Mouse (Mus musculus) megakaryocyte, adult 5-6 weeks (primary cell): ENCODE measurements at regions not wholly inside any gene's neighbourhood (a gene's known extent, or its start where the extent isn't known, plus 50 kb on each side); places are given as distances from the start of the nearest gene placed in this dataset.

Experiments used
- ATAC-seq: 2 replicates; pipeline ENCODE4 v1.8.0; 2016; ENCODE audit warnings: mild to moderate bottlenecking, inconsistent platforms; ENCODE audit not compliant: poor library complexity, severe bottlenecking

DNA sequence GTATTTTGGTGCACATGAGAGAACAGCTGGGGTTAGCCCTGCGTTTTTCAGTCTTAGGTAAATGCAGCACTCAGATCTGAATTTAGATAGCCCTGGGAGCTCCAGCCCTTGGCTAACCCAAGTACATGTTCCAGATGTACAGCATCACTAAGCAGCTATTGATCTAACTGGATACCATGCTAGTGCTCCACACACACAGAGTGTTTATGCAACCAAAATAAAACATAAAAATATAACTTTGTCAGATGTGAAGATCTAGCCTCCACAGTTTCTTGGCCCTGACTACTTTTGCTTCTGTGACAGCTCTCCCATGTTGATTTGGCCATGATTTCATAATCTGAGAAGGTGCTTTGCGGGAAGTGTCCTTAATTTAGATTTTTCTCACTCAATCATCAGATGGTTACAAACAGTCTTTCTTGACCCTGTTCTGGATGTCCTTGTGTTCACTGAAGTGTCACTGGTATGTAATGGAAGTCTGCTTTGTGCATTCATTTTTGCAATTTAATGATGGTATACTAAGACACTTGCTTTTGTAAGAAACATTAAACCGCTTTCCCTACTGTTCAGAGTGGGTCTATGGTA is 672.8 kb downstream of the Fat4 start:
- ATAC-seq = no peak

DNA sequence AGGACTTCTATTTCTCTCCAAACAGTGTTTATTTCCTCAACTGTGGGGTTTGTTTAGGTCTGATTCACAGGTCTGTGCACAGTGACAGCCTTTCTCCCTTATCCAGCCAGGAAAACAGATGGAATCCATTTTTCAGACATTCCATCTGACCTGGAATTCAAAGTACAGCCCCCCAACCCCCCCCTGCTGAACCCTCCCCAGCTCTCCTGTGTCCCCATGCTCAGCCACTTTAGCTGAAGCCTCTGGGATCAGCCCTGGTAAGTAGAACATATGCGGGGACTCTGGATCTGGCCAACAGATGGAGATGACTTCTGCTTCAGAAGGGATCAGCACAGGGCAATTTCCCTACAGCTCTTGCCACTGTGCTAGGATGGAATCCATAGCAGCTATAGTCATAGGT is 674.2 kb downstream of the Fat4 start:
- no peak for ATAC-seq

DNA sequence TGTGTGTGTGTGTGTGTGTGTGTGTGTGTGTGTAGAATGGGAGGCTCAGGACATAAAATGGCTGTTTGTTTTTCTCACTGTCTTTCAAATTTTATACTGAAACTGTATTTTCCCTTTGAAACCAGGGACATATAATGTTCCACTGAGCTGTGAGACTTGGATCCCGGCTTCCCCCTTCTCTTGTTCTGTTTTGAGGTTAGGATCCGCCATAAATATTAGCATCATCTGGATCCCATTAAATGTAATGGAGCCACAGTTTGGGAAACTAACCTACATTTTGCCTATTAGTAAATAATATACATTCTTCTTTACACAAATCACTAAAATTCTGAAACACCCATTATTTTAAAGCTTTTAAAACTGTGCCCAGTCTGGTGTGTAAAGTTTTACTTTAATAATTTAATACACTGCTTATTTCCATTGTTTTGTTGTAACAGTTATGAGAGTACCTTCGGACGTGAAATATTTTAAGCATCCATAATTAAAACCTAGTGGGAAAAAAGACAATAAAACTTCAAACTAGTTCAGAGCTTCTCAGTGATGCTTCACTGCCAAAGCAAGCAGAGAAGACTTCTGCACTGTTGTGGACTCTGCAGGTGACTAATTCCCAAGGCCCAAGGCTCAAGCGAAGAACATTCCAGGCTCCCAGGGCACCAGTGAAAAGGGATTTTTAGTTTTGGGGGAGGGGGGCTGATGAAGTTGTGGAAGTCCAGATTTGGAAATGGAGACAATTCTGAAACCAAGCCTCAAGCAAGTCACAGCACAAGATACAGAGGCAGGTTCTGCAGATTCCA is 684.9 kb downstream of the Fat4 start:
- ATAC-seq = no peak

DNA sequence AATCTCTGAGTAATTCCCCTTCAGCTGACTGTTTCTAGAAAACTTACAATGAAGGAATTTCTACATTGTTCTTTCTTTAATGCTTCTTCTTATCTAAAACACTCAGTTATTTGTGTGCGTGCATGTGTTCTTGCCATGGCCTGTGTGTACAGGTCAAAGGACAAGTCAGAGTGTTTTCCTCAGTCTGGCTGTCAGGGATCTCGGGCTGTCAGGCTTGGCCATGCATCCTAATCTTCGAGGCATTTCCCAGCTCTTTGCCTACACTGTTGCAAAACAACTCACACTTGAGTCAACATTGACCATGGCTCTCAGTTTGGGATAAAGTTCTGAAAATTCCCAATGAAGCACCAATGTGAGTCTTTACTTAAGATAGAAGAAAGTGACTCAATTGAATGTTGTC is 688.5 kb downstream of the Fat4 start:
- ATAC-seq = no peak

DNA sequence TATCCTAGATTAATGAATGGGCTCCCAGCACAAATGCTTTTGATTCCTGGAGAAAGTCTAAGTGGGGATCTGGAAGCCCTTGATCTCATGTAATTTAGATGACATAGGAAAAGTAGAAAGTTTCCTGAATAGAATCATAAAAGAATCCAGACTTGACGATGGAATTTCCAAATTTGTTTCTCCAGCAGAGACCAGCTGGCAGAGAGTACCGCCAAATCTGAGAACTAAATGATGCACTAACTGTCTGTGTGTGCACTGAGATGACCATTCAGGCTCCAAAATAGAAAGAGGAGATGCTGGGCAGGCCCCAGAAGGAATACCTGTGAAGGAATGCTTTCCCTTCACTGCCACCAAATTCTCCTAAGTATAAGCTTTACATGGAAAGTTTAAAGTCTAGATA is 704.6 kb downstream of the Fat4 start:
- ATAC-seq = no peak

DNA sequence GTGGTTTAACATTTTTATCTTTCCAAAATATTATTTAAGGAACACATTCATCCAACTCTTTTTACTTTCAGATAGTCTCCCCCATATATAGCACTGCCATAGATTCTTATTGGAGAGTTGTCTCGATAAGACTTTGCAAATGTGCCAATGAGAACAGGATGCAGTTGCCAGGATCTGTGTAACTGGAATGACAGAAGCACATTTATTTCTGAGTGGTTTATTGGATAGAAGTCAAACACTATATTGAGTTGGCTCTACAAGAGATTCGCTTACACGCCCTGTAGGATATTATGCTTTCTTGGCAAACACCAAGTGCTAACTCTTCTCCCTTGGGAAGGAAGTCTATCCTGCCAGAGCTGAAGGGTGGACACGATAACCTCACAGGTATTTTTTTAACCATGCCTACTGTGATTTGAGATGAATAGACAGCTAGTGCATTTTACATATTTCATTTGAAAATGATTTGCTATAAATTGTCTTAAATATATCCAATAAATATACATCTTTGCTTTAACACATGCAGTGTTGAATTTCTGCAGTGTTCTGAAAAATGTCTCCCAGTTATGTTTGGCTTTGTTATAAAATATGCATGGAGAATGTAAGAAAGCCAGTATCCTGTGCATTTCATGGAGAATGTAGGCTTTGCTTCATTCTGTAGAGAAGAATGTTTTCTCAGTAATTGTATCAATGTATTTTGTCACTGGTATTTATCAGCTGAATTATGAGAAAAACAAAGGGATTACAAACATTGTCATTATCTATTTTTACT is 705.8 kb downstream of the Fat4 start:
- ATAC-seq = no peak

DNA sequence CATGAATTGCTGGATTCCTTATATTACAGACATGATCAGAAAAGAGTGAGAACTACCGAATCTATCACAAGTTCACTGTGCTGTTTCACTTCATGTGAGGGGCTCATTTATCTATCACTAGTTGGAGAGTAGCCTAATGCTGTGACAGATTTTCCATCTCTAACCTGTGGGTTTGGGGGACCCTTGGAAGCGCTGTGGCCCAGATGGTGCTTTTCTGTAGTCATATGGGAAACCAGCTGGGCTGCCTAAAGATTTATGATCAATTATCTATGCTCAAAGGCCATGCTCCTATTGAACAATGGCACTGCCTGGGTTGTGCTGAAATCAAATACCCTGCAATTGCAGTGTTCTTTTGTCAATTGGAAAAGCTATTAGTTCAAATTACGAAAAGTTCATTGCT is 723.2 kb downstream of the Fat4 start:
- ATAC-seq = no peak

DNA sequence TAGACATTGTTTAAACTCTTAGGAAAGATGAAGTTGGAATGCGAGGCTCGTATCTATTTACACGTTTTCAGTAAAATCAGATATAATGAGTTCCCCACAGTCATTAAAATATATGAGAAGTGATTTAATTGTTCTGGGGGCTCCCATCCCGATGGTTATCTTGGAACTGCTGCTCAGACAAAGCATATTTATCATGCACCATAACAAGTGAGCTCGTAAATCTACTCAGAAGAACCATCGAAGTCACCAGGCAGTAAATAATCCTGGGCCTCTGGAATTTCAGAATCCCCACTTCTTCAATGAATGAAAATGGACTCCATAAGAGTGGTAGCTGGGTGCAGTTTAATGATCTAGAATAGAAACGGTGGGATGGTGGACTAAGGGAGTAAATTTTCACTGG is 725.7 kb downstream of the Fat4 start:
- ATAC-seq = no peak

DNA sequence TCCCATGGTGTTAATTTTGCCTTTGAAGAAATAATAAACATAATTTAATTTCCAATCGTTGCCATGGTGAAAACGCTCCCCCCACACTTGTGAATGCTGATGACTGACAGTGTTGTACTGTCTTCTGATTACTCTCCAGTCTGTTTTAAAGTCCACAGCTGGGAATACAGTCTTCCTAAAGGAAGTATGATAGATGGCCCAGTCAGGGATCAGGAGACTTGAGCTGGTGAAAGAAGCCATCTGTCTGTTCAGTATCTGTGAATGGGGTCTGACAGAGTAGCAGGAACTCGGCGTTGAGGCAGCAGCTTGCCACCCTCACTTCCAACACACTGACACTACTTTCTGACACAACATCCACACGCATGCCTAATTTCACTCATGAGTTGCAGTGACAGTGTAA is 751.2 kb downstream of the Fat4 start:
- ATAC-seq = no peak

DNA sequence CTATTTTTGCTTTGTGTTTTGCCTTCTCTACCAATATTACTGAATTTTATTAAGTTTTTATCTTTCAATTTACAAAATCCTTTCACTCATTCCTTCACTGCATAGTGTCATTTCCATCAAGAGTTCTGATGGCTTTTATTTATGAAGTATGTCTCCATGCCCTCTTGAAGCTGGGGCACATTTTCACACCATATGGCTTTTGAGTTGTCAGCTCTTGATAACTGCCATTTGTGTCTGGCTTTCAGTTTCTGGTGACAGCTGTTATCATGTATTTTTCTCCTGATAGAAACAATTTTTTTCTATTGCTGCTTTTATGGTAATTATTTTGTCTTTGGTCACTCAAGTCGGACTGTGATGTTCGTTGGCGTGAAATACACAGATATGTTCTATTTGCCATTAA is 756.5 kb downstream of the Fat4 start:
- no peak for ATAC-seq

DNA sequence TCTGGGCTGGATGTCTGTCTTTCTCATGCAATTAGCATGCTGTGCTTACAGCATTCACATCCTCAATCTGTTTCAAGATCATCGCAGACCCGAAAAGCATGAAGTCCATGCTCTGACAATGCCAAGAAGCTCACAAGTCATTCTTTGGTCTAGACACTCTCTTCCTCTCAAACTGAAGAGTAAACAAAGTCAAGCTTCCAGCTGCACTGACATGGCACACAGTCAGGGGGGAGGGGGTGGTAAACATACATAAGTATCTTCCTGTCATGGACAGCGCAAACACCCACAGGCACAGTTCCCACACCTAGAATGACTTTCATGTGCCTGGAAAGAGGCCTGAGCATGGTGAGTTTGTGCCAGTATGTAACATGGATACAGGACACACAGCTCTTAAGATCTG is 780.1 kb downstream of the Fat4 start:
- ATAC-seq = no peak

DNA sequence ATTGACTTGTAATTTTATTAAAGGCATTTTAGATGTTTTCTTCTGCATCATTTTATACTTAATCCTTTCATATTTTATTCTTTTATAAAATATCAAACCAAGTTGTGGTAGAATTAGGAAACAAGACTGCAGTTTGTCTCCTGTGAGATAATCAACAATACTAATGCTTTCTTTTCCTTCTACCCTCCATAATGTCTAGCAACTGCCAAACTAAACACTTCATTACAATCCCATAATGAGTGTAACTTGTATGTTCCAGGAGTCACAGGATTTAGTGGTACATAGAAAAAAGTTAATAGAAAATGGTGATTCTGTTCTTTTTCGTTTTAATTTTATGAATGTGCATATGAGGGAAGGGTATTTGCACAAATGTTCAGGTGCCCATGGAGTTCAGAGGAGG is 782.4 kb downstream of the Fat4 start:
- no peak for ATAC-seq

DNA sequence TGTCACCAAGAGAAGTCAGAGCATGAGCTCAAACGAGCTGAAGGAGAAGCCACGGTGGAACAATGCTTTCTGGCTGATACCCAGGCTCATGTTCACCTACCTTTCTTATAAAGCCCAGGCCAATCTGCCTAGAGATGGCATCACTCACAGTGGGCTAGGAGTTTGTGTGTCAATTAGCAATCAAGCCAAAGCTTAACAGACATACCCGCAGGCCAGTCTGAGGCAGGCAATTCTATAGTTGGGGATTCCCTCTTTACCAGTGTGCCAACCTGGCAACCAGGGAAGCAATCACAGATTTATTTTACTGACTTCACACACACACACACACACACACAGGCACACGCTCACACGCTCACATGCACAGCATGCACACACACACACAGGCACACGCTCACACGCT is 787.3 kb downstream of the Fat4 start:
- no peak for ATAC-seq

DNA sequence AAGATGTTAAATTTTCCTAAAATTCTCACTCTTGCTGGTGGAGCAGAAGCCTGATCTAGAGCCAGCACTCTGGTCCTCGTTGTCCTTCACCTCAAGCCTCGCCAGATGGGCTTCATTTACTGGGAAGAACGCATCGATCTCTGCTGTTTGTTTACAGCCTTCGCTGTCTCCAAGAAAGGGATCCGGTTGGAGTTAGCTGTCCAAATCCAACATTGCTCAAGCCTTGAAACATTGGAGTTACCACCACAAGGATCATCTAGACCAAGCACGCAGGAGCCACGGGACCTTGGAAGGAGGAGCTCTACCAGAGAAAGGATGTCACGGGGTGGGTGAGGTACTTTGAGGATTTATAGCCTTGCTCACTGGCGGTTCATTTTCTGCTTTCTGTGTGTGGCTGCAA is 788.2 kb downstream of the Fat4 start:
- ATAC-seq = no peak

DNA sequence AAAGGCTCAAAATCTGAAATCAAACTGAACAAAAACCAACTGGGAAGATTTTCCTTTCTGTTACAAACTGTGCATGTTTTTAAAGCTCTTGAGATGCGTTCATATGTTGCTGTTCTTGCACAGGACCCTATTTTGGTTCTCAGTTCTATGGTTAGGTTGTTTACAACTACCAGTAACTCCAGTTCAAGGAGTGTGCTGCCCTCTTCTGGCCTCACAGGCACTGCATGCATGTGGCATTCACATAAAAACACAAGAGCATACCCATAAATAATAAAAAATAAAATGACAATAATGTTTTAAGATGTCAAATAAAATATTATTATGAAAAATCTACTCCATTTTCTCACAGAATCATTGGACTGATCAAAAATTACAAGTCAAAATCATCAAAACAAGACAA is 818.9 kb downstream of the Fat4 start:
- ATAC-seq = no peak

DNA sequence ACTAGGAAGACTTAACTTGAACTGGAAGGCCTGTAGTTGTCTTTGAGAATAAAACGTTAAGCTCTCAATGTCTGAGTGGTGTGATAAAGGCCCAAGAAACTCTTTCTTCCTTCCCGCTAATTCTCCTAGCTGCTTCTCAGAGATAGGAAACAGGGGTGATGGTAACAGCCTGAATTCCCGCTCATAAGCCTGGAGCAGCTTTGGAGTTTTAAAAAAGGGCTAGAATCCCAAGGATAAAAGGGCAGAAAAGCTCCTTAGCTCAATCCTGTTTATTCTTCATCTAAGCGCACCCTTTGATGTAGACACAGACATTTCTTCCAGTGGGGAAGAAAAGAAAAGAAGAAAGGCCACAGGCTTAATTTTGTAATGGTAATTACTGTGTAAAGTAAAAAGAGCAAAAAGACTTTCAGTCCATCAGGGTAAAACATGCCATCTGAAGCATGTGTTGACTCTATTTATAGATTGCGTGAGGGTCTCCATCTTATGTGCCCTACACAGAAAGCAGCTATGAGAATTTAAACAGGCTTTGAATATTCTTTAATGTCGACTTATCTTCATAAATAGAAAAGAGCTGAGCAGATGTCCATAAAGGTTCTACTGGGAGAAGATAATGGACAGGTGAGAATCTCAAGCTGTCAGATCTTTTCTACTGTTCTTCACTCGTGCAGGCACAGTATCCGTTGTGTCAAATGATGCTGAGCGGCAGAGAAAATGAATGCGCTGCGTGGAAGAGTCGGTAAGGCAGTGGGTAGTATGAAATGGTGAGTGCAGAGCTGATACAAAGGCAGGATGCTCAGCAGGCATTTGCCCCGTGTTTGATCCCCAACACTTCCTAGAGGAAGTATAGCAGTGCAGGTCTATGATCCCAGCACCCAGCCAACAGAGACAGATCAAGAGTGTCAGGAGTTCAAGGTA is 818.0 kb upstream of the Intu start:
- no peak for ATAC-seq

DNA sequence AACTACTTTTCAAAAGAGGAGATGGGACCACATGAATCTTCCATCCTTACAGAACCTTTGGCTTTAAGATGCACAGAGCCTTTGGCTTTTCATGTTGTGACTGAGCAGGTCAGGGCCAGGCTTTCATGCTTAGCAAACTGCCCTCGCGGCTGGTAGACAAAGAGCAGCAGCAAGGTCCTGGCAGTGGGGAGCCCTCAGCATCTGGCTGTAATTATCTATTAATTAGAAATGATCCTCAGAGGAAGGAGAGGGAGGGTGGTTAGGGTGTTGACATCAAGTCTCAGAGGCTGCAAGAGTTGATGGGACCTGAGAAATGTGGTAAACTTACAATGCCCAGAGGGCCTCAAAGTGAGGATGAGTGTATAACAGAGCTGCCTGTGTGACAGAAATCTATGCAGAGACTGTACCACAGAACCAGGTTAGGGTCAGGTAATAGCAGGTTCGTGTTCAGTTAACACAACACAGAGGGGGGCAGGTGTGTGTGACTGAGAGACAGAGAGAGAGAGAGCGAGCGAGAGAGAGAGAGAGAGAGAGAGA is 817.0 kb upstream of the Intu start:
- ATAC-seq = no peak

DNA sequence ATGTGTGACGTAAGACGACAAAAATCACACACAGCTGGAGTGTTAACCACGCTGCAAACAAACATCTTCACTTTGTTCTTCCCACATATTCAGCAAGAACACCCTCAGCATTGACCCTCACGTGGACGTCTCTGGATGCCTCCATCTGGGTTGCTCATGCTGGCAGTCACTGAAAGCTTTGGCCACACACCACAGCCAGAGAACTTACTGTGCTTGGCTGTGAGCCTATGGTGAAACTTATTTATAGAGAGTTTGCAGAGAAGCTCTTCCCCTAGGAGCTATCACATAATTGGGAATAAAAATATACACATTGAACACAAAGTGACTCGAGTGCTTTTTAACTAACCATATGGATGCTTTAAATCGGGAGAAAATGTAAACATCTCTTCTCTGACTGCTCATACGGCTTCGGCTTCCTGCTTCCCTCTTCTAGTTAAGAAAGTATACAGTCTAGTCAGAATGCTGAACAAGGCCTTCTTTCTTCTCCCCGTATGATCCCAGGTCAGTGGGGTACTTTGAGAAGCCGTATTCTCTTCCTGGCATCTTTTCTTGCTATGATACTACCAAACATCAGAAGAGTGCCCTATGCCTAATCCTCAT is 812.0 kb upstream of the Intu start:
- ATAC-seq = no peak

DNA sequence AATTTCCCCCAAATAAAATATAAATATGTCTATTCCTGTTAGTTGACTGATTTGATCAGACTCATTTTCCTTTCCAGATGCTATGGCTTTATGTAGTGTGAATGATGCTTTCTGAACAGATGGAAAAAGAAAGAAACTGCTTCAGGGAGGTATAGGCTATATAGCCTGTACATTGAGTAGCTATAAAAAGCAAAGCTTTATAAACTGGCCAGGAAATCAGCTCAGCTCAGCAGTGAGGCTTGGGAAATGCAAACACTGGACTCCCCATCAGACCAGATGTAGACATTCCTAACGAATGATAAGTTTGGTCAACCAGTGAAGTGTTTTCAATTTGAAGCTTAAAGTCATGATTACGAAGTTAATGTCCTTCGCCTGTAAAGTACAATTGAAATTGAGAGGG is 805.3 kb upstream of the Intu start:
- no peak for ATAC-seq

DNA sequence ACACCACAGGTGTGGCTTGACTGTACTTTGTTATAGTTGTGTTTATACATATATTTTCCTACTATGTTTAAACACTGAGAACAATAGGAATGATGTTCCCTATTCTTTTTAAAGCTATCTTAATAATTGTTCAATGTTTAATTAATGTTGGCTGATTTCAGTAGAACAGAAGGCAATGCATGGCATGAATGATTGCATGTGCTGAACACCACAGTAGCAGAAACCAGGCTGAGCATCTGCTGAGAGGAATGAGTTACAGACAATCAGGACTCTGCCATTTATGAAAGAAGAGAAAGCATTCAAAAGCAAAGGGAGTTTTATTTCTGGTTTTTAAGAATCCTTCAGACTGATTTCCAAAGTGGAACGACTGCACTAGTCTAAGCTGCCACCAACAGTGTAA is 794.4 kb upstream of the Intu start:
- no peak for ATAC-seq

DNA sequence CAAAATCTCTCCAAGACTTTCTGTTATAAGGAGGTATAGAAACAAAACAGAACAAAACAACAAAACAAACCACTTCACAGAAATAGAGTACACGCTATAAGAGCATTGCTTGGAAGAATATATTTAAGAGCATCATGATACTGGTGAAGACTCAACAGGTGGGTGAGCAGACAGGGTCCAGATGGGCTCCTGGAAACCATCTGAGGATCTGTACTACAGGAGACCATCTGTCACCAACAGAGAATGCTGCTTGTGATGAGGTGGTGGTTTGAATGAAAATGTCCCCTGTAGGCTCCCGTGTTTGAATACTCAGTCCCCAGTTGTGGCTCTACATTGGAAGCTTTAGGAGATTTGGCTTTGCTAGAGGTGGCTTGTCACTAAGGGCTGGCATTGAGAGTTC is 785.1 kb upstream of the Intu start:
- ATAC-seq = no peak
